In the genomic region with DNA sequence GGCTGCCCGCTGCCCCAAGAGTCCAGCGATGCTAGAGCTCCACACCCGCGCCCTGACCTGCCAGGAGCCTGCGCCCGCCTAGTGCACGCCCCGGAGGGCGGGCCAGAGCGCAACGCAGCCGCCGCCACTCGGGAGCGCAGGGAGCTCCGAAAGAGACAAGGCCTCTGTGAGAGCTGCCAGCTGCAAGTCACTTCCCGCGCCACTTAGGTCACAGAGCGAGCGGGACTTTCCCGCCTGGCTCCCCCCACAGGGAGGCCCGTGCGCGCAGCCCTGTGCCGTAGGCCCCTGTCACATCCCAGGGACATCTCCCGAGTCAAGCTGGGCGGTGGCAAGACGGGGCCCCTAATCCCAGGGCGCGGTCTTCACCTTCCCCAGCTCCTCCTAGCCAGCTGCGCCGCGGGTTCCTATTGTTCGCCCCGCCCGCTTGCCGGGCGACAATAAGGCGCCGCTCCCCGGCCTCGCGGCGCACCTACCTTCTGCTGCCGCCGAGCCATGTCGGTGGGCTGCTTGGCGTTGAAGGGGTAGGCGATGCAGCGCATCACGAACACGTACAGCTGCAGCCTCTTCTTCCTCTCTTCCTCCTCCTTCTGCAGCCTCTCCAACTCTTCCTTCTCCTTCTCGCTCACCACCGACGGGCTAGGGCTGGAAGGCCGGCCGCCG, we compare ENCODE assay signal across 9 mouse cellular contexts. TPM values are rescaled to one million over a fixed set of nuclear protein-coding genes. Genes with fewer than 3 reads are reported as not detected.
DNase-seq lines count a peak whose midpoint lies in the region; ATAC-seq lines count a peak whose summit lies in the region.
"Had no signal": no experiment of that assay in that cellular context is flagged by ENCODE, and none has a peak within 500 bp of the region (broad histone marks: within the 10 kb centered on the region; RNA-seq: fewer than 3 reads in every experiment).

No protein-coding gene starts in this region.

- DNase-seq in gastrocnemius, postnatal 10 days: peak; percentile 8
- no peak for DNase-seq in gastrocnemius, adult 18-20 months (ENCODE audit: low spot score)
- peak; percentile 29 to 41 for DNase-seq in adrenal gland, postnatal 36 days
- DNase-seq in heart, postnatal 4 days: peak; percentile 42
- DNase-seq in left cerebral cortex, postnatal 36 days (ENCODE audit: low spot score in 2 of 2): peak; percentile 74 to 83
- no peak for DNase-seq in urinary bladder, adult 18-20 months (ENCODE audit: low spot score in 2 of 2)

- H3K4me3 ChIP-seq in embryonic facial prominence, embryonic 13.5 days: peak overlapping the region; percentile 60
- H3K4me3 ChIP-seq in neural tube, embryonic 14.5 days (ENCODE audit: low read depth, low read length): peak overlapping the region; percentile 63

- H3K27me3 ChIP-seq in embryonic facial prominence, embryonic 13.5 days: peaks cover 34% of the 10 kb centered on the region
- H3K27me3 ChIP-seq in neural tube, embryonic 14.5 days (ENCODE audit: control insufficient read depth, insufficient read depth, low read length): no peaks in the 10 kb centered on the region

- H3K36me3 ChIP-seq in embryonic facial prominence, embryonic 13.5 days: no peaks in the 10 kb centered on the region
- no peaks in the 10 kb centered on the region for H3K36me3 ChIP-seq in neural tube, embryonic 14.5 days (ENCODE audit: control insufficient read depth, insufficient read depth, low read length)

- no peaks in the 10 kb centered on the region for H3K9me3 ChIP-seq in embryonic facial prominence, embryonic 13.5 days
- H3K9me3 ChIP-seq in neural tube, embryonic 14.5 days (ENCODE audit: control insufficient read depth, low read length): no peaks in the 10 kb centered on the region

- WGBS in embryonic facial prominence, embryonic 13.5 days: under 1% methylated on average over 55 of the region's 58 CpGs
- WGBS in neural tube, embryonic 14.5 days: under 1% methylated on average over 55 of the region's 58 CpGs

- H3K27ac ChIP-seq in embryonic facial prominence, embryonic 13.5 days: peak overlapping the region; percentile 28; the same call in 1 of the 2 replicates
- peak overlapping the region; percentile 95 for H3K27ac ChIP-seq in neural tube, embryonic 14.5 days (ENCODE audit: low read depth, low read length)

- peak overlapping the region; percentile 98 for H3K4me2 ChIP-seq in embryonic facial prominence, embryonic 13.5 days
- peak overlapping the region; percentile 74 for H3K4me2 ChIP-seq in neural tube, embryonic 14.5 days (ENCODE audit: low read depth, low read length)

- peaks cover 21% of the 10 kb centered on the region; the same call in 1 of the 2 replicates for H3K4me1 ChIP-seq in embryonic facial prominence, embryonic 13.5 days
- H3K4me1 ChIP-seq in neural tube, embryonic 14.5 days (ENCODE audit: control insufficient read depth, insufficient read depth, low read length): peaks cover 10% of the 10 kb centered on the region; the same call in 1 of the 2 replicates

- H3K9ac ChIP-seq in embryonic facial prominence, embryonic 13.5 days: peak overlapping the region; percentile 64
- peak overlapping the region; percentile 94 for H3K9ac ChIP-seq in neural tube, embryonic 14.5 days (replicated peaks; ENCODE audit: low read depth, low read length)

- peak; percentile 44; the same call in 1 of the 2 replicates for ATAC-seq in embryonic facial prominence, embryonic 13.5 days (ENCODE audit: insufficient number of reproducible peaks, insufficient read depth, low FRiP score, low TSS enrichment, low read depth)
- peak; percentile 85 for ATAC-seq in neural tube, embryonic 14.5 days (ENCODE audit: low read depth)

- intact Hi-C loops in left cerebral cortex, postnatal 36 days (cut with DNase I): loop anchor here (2.0 to 10.0 kb wide), 4 partner anchors 43 to 375 kb away; no protein-coding TSS in a partner anchor

RNA-seq across cellular contexts. Expression of a gene that starts 0.9 kb away (rescaled TPM):
- under 1 TPM; 0.38 to 0.45 TPM for total RNA-seq in gastrocnemius, postnatal 10 days (2021)
- total RNA-seq in gastrocnemius, adult 18-20 months (2021): under 1 TPM in 1 of 2 experiments, not detected in 1; 0.07 TPM
- total RNA-seq in adrenal gland, postnatal 36 days (2021): 1 to 10 TPM; 7.4 to 8.8 TPM
- 0.98 and 1.6 TPM in 2 replicates for polyA plus RNA-seq in embryonic facial prominence, embryonic 13.5 days (2015; fragmentation: Nextera tagmentation; extraction: Ambion mirVana)
- under 1 TPM; 0.47 to 0.52 TPM for total RNA-seq in heart, postnatal 4 days (2021)
- total RNA-seq in left cerebral cortex, postnatal 36 days (2021): 100 to 1,000 TPM; 224 to 253 TPM
- polyA plus RNA-seq in neural tube, embryonic 14.5 days (2014; fragmentation: Nextera tagmentation; extraction: Ambion mirVana): 71.6 and 86.2 TPM in 2 replicates
- total RNA-seq: hematopoietic stem cell, adult 5-6 weeks had no signal

Comparison
In these comparisons a context has a peak if more than half of its experiments do, and no peak if none do; other contexts are left out.
1. DNase-seq: peak in gastrocnemius, postnatal 10 days (single experiment), adrenal gland, postnatal 36 days (2 of 2), heart, postnatal 4 days (single experiment) and left cerebral cortex, postnatal 36 days (2 of 2); none in gastrocnemius, adult 18-20 months (single experiment) and urinary bladder, adult 18-20 months (0 of 2).
2. RNA of a gene that starts 0.9 kb away (total RNA-seq): 224 to 253 TPM in left cerebral cortex, postnatal 36 days; 7.4 to 8.8 TPM in adrenal gland, postnatal 36 days, 0.47 to 0.52 TPM in heart, postnatal 4 days, 0.38 to 0.45 TPM in gastrocnemius, postnatal 10 days and 0.07 TPM in gastrocnemius, adult 18-20 months; every median in the first group is over 10 times any median in the second.